Mouse (Mus musculus) embryonic facial prominence, embryonic 10.5 days (tissue): ENCODE measurements around the gene Ung. TPM values are rescaled to one million over a fixed set of nuclear protein-coding genes. Genes with fewer than 3 reads are reported as not detected.

ENCODE experiments used
- DNase-seq: peaks from one replicate; pipeline ENCODE4 v3.0.0-alpha.2; 2017; ENCODE audit warnings: low spot score
- H3K27ac ChIP-seq: fragments of 300-500 bp; sonication (generic); replicated peaks from 2 replicates; pipeline ENCODE4 v1.5.1; 2016; ENCODE audit warnings: mild to moderate bottlenecking
- H3K27me3 ChIP-seq: fragments of 300-500 bp; sonication (generic); replicated peaks from 2 replicates; pipeline ENCODE4 v1.6.1; 2016; ENCODE audit warnings: low read depth, mild to moderate bottlenecking; ENCODE audit not compliant: poor library complexity, severe bottlenecking
- H3K36me3 ChIP-seq: fragments of 300-500 bp; sonication (generic); replicated peaks from 2 replicates; pipeline ENCODE4 v1.6.1; 2016; ENCODE audit warnings: mild to moderate bottlenecking, moderate library complexity
- H3K4me1 ChIP-seq: fragments of 300-500 bp; sonication (generic); 2 replicates; pipeline ENCODE4 v1.6.1; 2016
- H3K4me3 ChIP-seq: fragments of 300-500 bp; sonication (generic); 2 replicates; pipeline ENCODE4 v1.5.1; 2016; ENCODE audit warnings: mild to moderate bottlenecking, moderate library complexity
- H3K9me3 ChIP-seq: fragments of 300-500 bp; sonication (generic); 2 replicates; pipeline ENCODE4 v1.6.1; 2016; ENCODE audit warnings: mild to moderate bottlenecking
- WGBS: fragments of 180-500 bp; shearing (Covaris S2); methylation state at CpG from one replicate; pipeline ENCODE4 v1.1.7; 2016; 5-methylcytosine and 5-hydroxymethylcytosine counted together
- polyA plus RNA-seq: library from polyadenylated mRNA; unstranded; fragments of >200 nt; fragmentation: Nextera tagmentation; extraction: Ambion mirVana; gene quantifications from 2 replicates; pipeline ENCODE4 v1.2.1, GENCODE M21; 2016

Gene Ung
- polyA plus RNA-seq, 1 experiment from 2014 or later = 76.0 TPM

- H3K4me3 ChIP-seq = no peak overlapping the region
- H3K36me3 ChIP-seq = no peaks in the 10 kb centered on the region
- no peaks in the 10 kb centered on the region for H3K27me3 ChIP-seq
- H3K9me3 ChIP-seq = no peaks in the 10 kb centered on the region
- WGBS = 54% methylated on average over 7 of the region's 7 CpGs
- DNase-seq = no peak
- peaks cover 23% of the 10 kb centered on the region for H3K4me1 ChIP-seq
- no peak overlapping the region for H3K27ac ChIP-seq
Measured at GRCm38 (mm10) chr5:114157236-114157635, 27.1 kb downstream of the Ung start.

- H3K9me3 ChIP-seq = no peaks in the 10 kb centered on the region
- 85% methylated on average over 6 of the region's 6 CpGs for WGBS
- H3K27me3 ChIP-seq = no peaks in the 10 kb centered on the region
- no peak overlapping the region for H3K4me3 ChIP-seq
- no peak for DNase-seq
- 0 out of 2 replicates have a peak, but pooled peaks cover 2% of the 10 kb centered on the region for H3K4me1 ChIP-seq
- no peak overlapping the region for H3K27ac ChIP-seq
- H3K36me3 ChIP-seq = no peaks in the 10 kb centered on the region
Measured at GRCm38 (mm10) chr5:114161424-114161823, 31.2 kb downstream of the Ung start.

GRCm38 (mm10) chr5:114162106-114162815, 32.1 kb downstream of the Ung start:
- no peak for DNase-seq
- H3K9me3 ChIP-seq = no peaks in the 10 kb centered on the region
- 57% methylated on average over 12 of the region's 12 CpGs for WGBS

GRCm38 (mm10) chr5:114163117-114163696, 33.0 kb downstream of the Ung start:
- Histone ChIP-seq H3K9me3 (no peaks in the 10 kb centered on the region), H3K4me3 (no peak overlapping the region), H3K27me3 (no peaks in the 10 kb centered on the region), H3K27ac (no peak overlapping the region), H3K4me1 (no peaks in the 10 kb centered on the region), H3K36me3 (no peaks in the 10 kb centered on the region)
- no peak for DNase-seq
- 83% methylated on average over 6 of the region's 6 CpGs for WGBS

More at GRCm38 (mm10) chr5:114162106-114162815, 32.1 kb downstream of the Ung start:
- Histone ChIP-seq H3K27me3 (no peaks in the 10 kb centered on the region), H3K27ac (no peak overlapping the region), H3K36me3 (no peaks in the 10 kb centered on the region), H3K4me1 (0 out of 2 replicates have a peak, but pooled peaks cover under 1% of the 10 kb centered on the region), H3K4me3 (no peak overlapping the region)

- H3K27me3 ChIP-seq = peaks cover 11% of the 10 kb centered on the region
- 80% methylated on average over 7 of the region's 7 CpGs for WGBS
- no peaks in the 10 kb centered on the region for H3K9me3 ChIP-seq
- H3K4me3 ChIP-seq = no peak overlapping the region
- no peak overlapping the region for H3K27ac ChIP-seq
- no peaks in the 10 kb centered on the region for H3K36me3 ChIP-seq
- DNase-seq = no peak
- peaks cover 11% of the 10 kb centered on the region for H3K4me1 ChIP-seq
Measured at GRCm38 (mm10) chr5:114170345-114170744, 40.2 kb downstream of the Ung start.

- DNase-seq = no peak
- no peak overlapping the region for H3K27ac ChIP-seq
- WGBS = 93% methylated on average over 3 of the region's 3 CpGs
- H3K36me3 ChIP-seq = no peaks in the 10 kb centered on the region
- H3K4me3 ChIP-seq = no peak overlapping the region
- H3K27me3 ChIP-seq = peaks cover 11% of the 10 kb centered on the region
- H3K4me1 ChIP-seq = peaks cover 24% of the 10 kb centered on the region
- H3K9me3 ChIP-seq = no peaks in the 10 kb centered on the region
Measured at GRCm38 (mm10) chr5:114172936-114173335, 42.8 kb downstream of the Ung start.

GRCm38 (mm10) chr5:114173458-114173857, 43.3 kb downstream of the Ung start:
- WGBS = 73% methylated on average over 7 of the region's 7 CpGs
- Histone ChIP-seq H3K4me1 (peaks cover 24% of the 10 kb centered on the region), H3K4me3 (no peak overlapping the region), H3K27ac (no peak overlapping the region), H3K36me3 (no peaks in the 10 kb centered on the region), H3K27me3 (peaks cover 11% of the 10 kb centered on the region), H3K9me3 (no peaks in the 10 kb centered on the region)
- DNase-seq = no peak

- no peak for DNase-seq
- Histone ChIP-seq H3K4me3 (0 out of 2 replicates have a peak overlapping the region, but pooled peaks have one; percentile 4), H3K36me3 (no peaks in the 10 kb centered on the region), H3K27ac (no peak overlapping the region), H3K27me3 (peaks cover 11% of the 10 kb centered on the region), H3K9me3 (no peaks in the 10 kb centered on the region), H3K4me1 (peaks cover 24% of the 10 kb centered on the region)
- 35% methylated on average over 16 of the region's 16 CpGs for WGBS
Measured at GRCm38 (mm10) chr5:114173877-114174581, 43.8 kb downstream of the Ung start.

- peak overlapping the region; percentile 4; the same call in 1 of the 2 replicates for H3K4me3 ChIP-seq
- peak; percentile 81 for DNase-seq
- H3K4me1 ChIP-seq = peaks cover 24% of the 10 kb centered on the region
- H3K9me3 ChIP-seq = no peaks in the 10 kb centered on the region
- H3K27ac ChIP-seq = no peak overlapping the region
- peaks cover 11% of the 10 kb centered on the region for H3K27me3 ChIP-seq
- no peaks in the 10 kb centered on the region for H3K36me3 ChIP-seq
- 12% methylated on average over 16 of the region's 16 CpGs for WGBS
Measured at GRCm38 (mm10) chr5:114174639-114175038, 44.5 kb downstream of the Ung start.

GRCm38 (mm10) chr5:114175596-114176171, 45.5 kb downstream of the Ung start:
- under 1% methylated on average over 26 of the region's 26 CpGs for WGBS
- Histone ChIP-seq H3K9me3 (no peaks in the 10 kb centered on the region), H3K4me1 (peaks cover 24% of the 10 kb centered on the region), H3K36me3 (no peaks in the 10 kb centered on the region), H3K27ac (peak overlapping the region; percentile 80), H3K27me3 (peaks cover 11% of the 10 kb centered on the region), H3K4me3 (peak overlapping the region; percentile 72)
- peak; percentile 97 for DNase-seq

- Histone ChIP-seq H3K27me3 (peaks cover 11% of the 10 kb centered on the region), H3K27ac (no peak overlapping the region), H3K9me3 (no peaks in the 10 kb centered on the region), H3K4me1 (peaks cover 24% of the 10 kb centered on the region), H3K36me3 (no peaks in the 10 kb centered on the region), H3K4me3 (peak overlapping the region; percentile 72)
- DNase-seq = no peak
- WGBS = 54% methylated on average over 8 of the region's 8 CpGs
Measured at GRCm38 (mm10) chr5:114176548-114177400, 46.6 kb downstream of the Ung start.
